Mouse (Mus musculus): ENCODE data around the gene Pml.

DNA sequence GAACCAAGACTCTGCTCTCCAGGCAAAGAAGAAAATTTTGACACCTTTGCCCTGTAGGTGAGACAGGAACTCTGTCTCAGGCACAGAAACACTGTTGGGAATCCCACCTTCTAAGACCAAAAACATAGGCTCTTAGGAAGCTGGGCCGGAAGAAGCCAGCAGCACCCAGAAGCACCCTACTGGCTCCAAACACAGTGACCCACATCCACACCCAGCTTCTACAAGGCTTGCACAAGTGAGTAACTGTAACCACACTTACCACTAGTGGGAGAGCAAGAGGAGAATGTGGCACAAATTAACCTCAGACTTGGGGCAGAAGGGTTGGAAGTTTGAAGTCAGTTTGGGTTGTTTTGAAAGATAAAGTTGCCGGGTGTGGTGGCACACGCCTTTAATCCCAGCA lies 26.2 kb upstream of the Pml start:
- TF ChIP-seq POLR2A (IDR thresholded peaks at IDR 0.05; ENCODE audit: borderline replicate concordance, low read depth, low read length), result no peak
- TF ChIP-seq CTCF (IDR thresholded peaks at IDR 0.05; ENCODE audit: low read depth, low read length), result no peak

Measured in bone marrow macrophage, adult 2 months (primary cell).